Mouse (Mus musculus) gastrocnemius, postnatal 36 days (tissue): ENCODE results near the gene Enox1. TPM values are rescaled to one million over a fixed set of nuclear protein-coding genes. Genes with fewer than 3 reads are reported as not detected.
A peak's percentile ranks its signal among the peaks of the same experiment; 100 is the strongest.

Source experiments
- DNase-seq, 2 experiments: peaks; one replicate each; pipeline ENCODE4 v3.0.0; 2022
- intact Hi-C: fragments of 180-260 bp; cut with DNase I; formaldehyde crosslinking; loops from one replicate; pipeline ENCODE4 v1.15.1; 2025
- total RNA-seq, 2 experiments: library from RNA; stranded (reverse); gene quantifications; 2 replicates each; pipeline ENCODE4 v1.2.3; 2021

Enox1 gene
- total RNA-seq, 2 experiments from 2014 or later: 0.57 to 0.89 TPM

DNA sequence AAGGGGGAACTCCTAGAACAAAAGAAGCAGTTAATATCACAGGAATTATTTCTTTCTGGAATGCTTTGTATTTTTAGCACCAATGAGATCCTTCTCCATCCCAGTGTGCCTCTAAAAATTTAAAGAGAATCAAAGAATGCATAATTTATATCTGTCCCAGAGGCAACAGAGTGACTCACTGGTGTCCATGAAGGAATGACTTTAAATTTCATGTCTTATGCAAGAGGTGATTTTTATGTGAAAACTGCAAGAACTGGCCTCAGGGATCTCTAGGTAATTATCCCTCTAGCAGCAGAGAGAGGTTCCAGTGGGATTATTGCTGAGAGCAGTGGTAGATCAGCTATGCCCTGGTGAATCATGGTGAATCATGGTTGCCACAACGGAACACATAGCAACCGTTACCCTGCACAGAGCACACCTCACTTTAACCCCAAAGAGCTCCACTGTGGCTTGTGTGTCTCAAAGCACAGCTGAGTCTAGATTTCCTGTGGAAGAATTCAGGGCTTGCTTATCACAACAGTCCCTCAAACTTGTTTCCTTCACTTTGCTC is 195.3 kb downstream of the Enox1 start:
- no peak for DNase-seq
- intact Hi-C loops: no loop called here

DNA sequence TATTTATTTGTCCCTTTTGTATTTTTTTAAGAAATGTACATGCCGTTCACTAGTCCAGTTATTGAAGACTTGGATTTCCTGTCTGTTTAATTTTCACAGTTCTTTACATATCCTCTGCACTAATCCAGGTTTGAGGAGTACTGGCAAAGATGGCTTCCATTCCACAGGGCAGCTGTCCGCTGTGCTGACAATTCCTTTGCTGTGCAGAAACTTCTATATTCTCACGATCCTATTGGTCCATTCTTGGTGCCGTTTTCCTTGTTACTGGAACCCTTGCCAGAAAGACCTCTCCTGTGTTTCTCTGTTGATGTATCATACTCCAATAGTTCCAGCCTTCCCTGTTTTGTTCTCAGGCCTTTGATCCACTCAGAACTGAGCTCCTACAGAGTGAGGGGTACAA is 206.1 kb downstream of the Enox1 start:
- intact Hi-C loops: no loop called here
- DNase-seq: no peak

DNA sequence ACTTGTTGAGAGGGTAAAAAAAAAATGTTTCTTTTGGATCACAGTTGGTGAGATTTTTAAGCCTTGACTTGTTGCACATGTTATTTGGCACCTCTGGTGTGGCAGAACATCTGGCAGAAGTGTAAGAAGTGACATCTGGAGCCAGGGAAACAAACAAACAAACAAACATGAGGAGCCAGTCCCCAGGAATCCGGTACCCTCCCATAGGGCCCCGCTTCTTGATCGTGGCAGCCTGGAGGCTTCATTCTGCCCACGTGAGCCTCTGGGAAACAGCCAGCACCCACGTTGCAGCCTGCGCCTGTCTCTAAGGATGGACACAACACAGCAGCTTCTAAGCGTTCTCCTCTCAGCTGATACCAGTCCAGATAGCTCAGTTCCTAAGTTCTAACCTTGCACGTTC is 211.8 kb downstream of the Enox1 start:
- intact Hi-C loops: no loop called here

GRCm38 (mm10) chr14:77369070-77369469 is 212.5 kb downstream of the Enox1 start:
- intact Hi-C loops: no loop called here

More for the DNA sequence above, 211.8 kb downstream of the Enox1 start:
- no peak for DNase-seq

GRCm38 (mm10) chr14:77370521-77370920 is 214.0 kb downstream of the Enox1 start:
- DNase-seq: no peak

More at GRCm38 (mm10) chr14:77369070-77369469, 212.5 kb downstream of the Enox1 start:
- no peak for DNase-seq

GRCm38 (mm10) chr14:77371977-77372376 is 215.4 kb downstream of the Enox1 start:
- no peak for DNase-seq
- intact Hi-C loops: no loop called here

More at GRCm38 (mm10) chr14:77370521-77370920, 214.0 kb downstream of the Enox1 start:
- intact Hi-C loops: no loop called here

DNA sequence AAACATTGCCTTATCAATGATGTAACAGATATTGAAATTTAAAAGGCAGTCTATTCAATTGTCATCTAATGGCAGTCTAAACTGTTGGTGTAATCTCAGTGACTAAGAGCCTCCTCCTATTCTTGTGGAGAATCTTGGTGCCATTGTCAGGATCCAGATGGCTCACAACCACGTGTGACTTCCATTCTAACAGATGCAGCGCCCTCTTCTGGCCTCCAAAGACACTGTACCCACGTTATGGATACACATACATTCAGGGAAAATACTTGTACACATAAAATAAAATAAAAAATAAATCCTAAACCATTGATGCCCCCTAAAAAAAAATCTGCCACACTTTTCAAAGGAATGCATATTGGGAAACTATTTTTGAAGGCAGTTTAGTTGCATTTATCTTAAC is 216.6 kb downstream of the Enox1 start:
- no peak for DNase-seq
- intact Hi-C loops: no loop called here

- intact Hi-C loops: no loop called here
- DNase-seq: no peak
Observed at GRCm38 (mm10) chr14:77375054-77375453, 218.5 kb downstream of the Enox1 start.

DNA sequence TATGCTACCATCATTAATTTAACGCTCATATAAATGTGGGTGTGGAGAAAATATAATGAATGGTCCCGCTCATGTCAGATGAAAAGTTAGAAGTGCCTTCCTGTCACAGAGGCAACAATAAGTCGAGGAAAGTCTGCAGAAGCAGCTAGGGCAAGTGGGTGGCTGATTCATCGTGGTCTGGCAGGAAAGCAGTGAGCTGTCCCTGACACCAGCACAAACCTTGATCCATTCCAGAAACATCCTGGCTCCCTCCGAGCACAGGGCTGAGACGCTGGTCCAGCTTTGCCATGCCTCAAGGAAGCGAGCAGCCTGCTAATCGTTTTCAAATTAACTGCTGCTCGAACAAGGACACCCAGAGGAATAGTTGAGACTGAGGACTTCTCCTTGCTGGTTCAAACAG is 219.1 kb downstream of the Enox1 start:
- DNase-seq: peak in 1 of 2 experiments; percentile 21
- intact Hi-C loops: no loop called here

GRCm38 (mm10) chr14:77376731-77377130 is 220.2 kb downstream of the Enox1 start:
- DNase-seq: no peak
- intact Hi-C loops: no loop called here

- intact Hi-C loops: no loop called here
- no peak for DNase-seq
Observed at GRCm38 (mm10) chr14:77377439-77377838, 220.9 kb downstream of the Enox1 start.

DNA sequence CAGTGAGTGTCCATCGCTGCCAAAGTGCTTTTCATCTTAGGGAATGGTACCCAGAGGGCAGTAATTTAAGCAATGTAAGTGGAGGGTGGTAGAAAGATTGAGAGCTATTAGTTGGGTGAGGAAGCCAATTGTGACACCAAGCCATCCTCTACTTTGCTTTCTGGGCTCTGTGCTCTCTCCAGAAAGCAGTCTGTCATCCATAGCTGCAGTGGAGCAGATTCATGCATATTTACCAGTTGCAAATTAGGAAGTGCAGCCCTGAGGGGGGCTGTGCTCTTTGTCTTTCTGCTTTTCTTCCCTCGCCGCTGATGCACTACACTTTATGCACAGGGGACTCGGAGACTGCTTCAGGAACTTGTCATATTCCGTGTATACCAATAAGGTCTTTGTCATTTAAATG is 221.3 kb downstream of the Enox1 start:
- no peak for DNase-seq
- intact Hi-C loops: no loop called here

DNA sequence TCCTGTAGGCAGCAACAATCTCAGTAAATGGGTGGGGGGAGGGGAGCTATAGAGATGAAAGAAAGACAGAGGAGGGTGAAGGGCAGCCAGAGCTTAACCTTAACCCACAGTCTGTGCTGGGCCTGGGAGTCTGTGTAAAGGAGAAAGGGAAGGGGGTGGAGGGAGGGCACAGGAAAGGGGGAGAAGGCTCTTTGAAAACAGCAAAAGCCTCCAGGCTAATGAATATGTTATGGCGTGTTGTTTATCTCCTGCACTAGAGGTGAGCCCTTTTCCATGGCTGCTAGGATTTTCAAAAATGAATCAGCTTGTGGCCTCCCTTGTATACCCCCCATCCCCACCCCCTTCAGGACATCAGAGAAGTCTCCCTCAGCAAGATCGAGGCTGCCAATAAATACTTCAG is 225.0 kb downstream of the Enox1 start:
- DNase-seq: no peak
- intact Hi-C loops: no loop called here

DNA sequence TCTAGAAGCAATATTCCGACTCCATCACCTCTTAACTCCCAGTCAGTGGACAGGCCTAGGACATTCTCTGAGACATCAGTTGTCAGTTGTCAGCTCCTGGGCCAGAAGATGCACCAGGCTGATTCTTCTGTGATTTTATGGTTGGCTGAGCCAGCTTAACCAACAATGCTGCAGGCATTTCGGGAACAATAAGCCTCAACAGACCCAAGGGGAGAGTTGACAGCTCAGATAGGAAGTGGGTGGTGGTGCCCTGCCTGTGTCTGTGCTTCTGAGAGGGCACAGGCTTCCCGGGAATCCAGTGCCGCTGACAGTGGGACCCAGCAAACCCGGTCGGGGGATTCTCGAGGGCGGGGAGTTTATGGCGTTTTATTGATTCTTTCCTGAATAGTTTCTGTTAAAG is 229.1 kb downstream of the Enox1 start:
- no peak for DNase-seq
- intact Hi-C loops: no loop called here

DNA sequence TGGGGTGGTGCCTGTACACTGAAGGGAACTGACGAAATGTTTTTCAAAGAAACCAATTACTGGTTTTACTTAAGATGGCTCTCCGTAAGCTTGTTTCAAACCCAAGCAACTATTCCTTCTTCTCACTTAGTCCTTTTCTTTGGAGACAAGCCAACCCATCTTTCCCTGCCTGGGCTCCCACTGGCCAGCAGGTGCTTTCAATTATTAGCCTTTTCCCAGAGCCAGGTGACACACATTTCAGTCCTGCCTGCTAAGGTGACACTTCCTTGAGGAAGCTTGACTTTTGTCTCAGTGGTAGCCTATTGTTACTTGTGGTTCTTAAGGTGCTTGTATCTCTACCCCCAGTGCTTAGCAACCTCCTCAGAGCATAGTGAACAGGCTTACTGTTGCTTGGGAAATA is 231.3 kb downstream of the Enox1 start:
- intact Hi-C loops: no loop called here
- DNase-seq: no peak

GRCm38 (mm10) chr14:77389276-77389675 is 232.7 kb downstream of the Enox1 start:
- DNase-seq: no peak
- intact Hi-C loops: no loop called here

- intact Hi-C loops: no loop called here
- DNase-seq: no peak
Observed at GRCm38 (mm10) chr14:77392476-77392875, 235.9 kb downstream of the Enox1 start.

DNA sequence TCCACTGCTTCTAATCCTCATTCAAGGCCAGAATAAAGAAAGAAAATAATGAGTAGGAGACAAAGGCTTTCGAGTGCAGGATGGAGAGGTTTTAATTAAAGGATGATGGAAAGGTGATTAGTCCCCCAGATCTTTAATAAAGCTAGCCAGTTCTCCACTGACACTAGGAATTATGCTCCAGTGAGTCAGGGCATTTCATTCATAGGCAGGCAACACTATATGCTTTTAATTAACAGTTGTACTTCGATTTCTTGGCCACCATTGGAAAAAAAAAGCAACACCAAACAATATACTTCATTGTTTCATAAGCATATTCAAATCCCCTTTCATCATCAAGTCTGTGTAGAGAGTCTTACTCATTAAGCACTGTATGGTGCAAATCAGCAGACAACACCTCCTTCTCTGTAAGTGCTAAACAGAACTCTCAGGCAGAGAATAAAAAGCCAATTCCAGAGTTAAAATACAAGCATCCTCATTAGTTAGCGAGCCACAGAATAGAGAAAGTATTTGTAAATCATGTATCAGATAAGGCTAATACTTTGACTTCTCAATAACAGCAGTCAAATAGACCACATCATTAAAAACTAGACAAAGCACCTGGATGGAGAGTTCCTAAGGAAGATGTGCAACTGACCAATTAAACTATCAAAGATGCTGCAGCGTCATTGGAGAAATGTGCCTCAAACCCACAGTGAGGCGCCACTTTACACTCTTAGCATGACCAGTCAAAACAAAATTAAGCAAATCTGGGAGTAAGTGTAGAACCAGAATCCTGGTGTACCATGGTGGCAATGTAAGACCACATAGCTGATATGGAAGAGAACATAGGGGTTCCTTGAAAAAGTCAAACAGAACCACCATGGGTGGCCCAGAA is 249.9 kb downstream of the Enox1 start:
- no peak for DNase-seq
- intact Hi-C loops: no loop called here

DNA sequence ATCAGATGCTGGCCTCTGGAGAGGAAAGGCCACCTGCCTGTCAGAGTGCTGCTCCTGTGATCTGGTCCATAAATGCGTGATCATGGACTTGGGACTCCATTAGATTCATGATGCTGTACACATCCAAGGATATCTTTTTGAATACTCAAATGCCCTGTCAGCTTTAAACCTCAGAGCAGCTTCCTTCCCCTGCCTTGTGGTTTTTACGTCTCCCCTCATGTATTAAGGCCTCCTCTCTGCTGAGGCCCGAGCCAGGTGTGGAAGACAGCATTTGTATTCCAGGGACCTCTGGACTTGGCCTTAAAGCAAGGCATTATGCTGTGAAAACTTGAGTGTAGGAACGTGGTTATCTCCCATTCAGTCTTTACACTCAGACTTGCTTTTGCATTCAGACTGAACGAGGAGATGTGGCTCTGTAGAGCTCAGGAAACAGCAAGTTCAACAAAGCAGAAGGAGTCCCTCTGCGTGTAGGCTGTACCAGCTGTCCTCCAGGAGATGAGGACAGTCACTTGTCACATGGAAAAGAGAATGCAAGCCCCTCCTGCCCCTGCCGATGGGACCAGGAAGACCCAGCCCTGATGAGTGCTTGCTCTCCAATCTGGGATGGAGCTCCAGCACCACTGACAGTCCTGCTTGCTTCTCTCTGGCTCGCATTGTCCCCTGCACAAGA is 252.8 kb downstream of the Enox1 start:
- intact Hi-C loops: no loop called here

GRCm38 (mm10) chr14:77410354-77410753 is 253.8 kb downstream of the Enox1 start:
- DNase-seq: no peak
- intact Hi-C loops: no loop called here

More for the DNA sequence above, 252.8 kb downstream of the Enox1 start:
- DNase-seq: no peak

DNA sequence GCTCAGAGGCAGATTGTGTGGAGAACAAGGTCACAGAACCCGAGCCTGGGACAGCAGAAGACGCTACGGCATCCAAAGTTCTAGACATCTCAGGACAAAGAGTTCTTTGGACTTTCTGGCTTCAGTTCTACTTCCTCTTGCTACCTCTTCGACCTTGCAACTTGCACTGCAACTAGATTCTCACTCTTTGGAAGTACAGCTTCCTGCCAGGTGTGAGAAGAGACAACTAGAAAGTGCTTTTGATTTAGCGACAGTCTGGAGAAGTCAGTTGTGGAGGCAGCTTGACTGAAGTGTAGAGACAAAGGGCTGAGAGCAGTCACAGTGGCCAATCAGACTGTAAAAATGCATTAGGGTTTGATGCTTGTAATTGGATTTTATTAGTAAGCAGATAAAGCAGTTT is 256.5 kb downstream of the Enox1 start:
- intact Hi-C loops: no loop called here
- no peak for DNase-seq

DNA sequence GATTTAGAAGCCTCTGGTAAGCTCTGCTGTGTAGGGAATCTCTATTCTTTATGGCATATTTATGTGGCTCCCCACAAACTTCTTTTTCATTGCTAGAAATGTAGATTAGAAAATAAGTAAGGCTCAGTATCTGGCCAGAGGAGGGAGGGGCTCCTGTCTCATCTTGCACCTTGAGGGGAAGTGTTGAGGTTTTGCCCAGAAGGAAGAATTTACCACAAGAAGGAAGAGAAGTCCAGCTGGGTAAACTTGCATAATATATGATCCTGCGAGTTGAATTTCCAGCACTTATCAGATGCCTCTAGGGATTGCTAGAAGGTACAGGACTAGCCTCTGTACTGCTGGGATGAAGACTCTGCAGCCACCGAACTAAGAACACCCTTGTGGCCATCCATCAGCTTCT is 259.8 kb downstream of the Enox1 start:
- DNase-seq: no peak
- intact Hi-C loops: no loop called here
